Mouse (Mus musculus) hindbrain, embryonic 15.5 days (tissue): Measurements from ENCODE around the gene Gpsm1. TPM values are rescaled to one million over a fixed set of nuclear protein-coding genes. Genes with fewer than 3 reads are reported as not detected.

Experiments used
- ATAC-seq: fragments of 200-750 bp; cut with Nextera tagmentation; 2 replicates; pipeline ENCODE4 v1.8.0; 2017; ENCODE audit warnings: low read depth, moderate number of reproducible peaks, moderate TSS enrichment; ENCODE audit not compliant: low FRiP score
- H3K27ac ChIP-seq: fragments of 300-500 bp; sonication (generic); replicated peaks from 2 replicates; pipeline ENCODE4 v1.5.1; 2015; ENCODE audit warnings: mild to moderate bottlenecking, inconsistent platforms
- H3K27me3 ChIP-seq: fragments of 300-500 bp; sonication (generic); 2 replicates; pipeline ENCODE4 v1.6.1; 2015; ENCODE audit warnings: control low read depth, inconsistent platforms
- H3K36me3 ChIP-seq: fragments of 300-500 bp; sonication (generic); 2 replicates; pipeline ENCODE4 v1.6.1; 2015; ENCODE audit warnings: control low read depth, inconsistent platforms
- H3K4me1 ChIP-seq: fragments of 300-500 bp; sonication (generic); replicated peaks from 2 replicates; pipeline ENCODE4 v1.6.1; 2015; ENCODE audit warnings: control low read depth, inconsistent platforms
- H3K4me2 ChIP-seq: fragments of 300-500 bp; sonication (generic); 2 replicates; pipeline ENCODE4 v1.6.1; 2015; ENCODE audit warnings: moderate library complexity, mild to moderate bottlenecking, inconsistent platforms
- H3K4me3 ChIP-seq: fragments of 300-500 bp; sonication (generic); 2 replicates; pipeline ENCODE4 v1.5.1; 2015; ENCODE audit warnings: mild to moderate bottlenecking, inconsistent platforms
- H3K9ac ChIP-seq: fragments of 300-500 bp; sonication (generic); 2 replicates; pipeline ENCODE4 v1.6.1; 2015; ENCODE audit warnings: inconsistent platforms
- H3K9me3 ChIP-seq: fragments of 300-500 bp; sonication (generic); 2 replicates; pipeline ENCODE4 v1.6.1; 2016; ENCODE audit warnings: control low read depth, inconsistent platforms
- WGBS: fragments of 180-500 bp; shearing (Covaris S2); methylation state at CpG from one replicate; pipeline ENCODE4 v1.1.7; 2015; 5-methylcytosine and 5-hydroxymethylcytosine counted together
- polyA plus RNA-seq: library from polyadenylated mRNA; unstranded; fragments of >200 nt; fragmentation: Nextera tagmentation; extraction: Ambion mirVana; gene quantifications from 2 replicates; pipeline ENCODE4 v1.2.1, GENCODE M21; 2015

Gene Gpsm1
- polyA plus RNA-seq, 1 experiment from 2014 or later = 199 TPM

DNA sequence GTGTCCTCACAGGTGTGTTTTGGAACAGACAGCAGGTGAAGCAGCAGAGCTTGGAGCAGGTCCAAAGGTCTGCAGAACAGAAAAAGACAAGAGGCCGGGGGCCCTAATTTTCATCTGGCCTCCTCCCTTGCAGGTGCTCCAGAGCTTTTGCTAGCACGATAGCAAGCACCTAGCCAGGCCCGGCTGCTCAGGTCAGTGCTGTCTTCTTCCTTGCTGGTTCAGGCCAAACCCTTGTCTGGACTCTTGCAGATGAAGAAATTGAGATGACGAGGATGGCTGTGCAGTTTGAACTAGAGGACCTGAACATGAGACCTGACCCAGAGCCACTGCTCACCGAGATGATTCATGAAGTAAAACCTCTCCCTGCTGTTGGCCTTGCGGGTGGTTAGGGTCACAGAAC, 76.3 kb downstream of the Gpsm1 start:
- no peak overlapping the region for H3K4me2 ChIP-seq
- ATAC-seq = no peak
- no peaks in the 10 kb centered on the region for H3K9me3 ChIP-seq
- no peaks in the 10 kb centered on the region for H3K27me3 ChIP-seq
- H3K9ac ChIP-seq = no peak overlapping the region
- WGBS = 96% methylated on average over 6 of the region's 6 CpGs
- no peak overlapping the region for H3K4me3 ChIP-seq
- peaks cover 73% of the 10 kb centered on the region for H3K36me3 ChIP-seq
- no peak overlapping the region for H3K27ac ChIP-seq
- peaks cover 24% of the 10 kb centered on the region for H3K4me1 ChIP-seq

Other genes with a start within 250 kb of the Gpsm1 start
- 18.0 and 21.3 TPM in 2 replicates for gene Nacc2, start 192.3 kb upstream of the Gpsm1 start, polyA plus RNA-seq
- 4.1 and 4.2 TPM in 2 replicates for gene Lhx3, start 107.2 kb upstream of the Gpsm1 start, polyA plus RNA-seq
- gene Qsox2, start 78.0 kb upstream of the Gpsm1 start, polyA plus RNA-seq = 16.7 and 16.9 TPM in 2 replicates
- gene Ccdc187, start 21.0 kb upstream of the Gpsm1 start, polyA plus RNA-seq = 0.16 and 0.25 TPM in 2 replicates
- 28.3 and 32.6 TPM in 2 replicates for gene Dnlz, start 36.6 kb downstream of the Gpsm1 start, polyA plus RNA-seq
- 1.5 and 3.2 TPM in 2 replicates for gene Card9, start 45.4 kb downstream of the Gpsm1 start, polyA plus RNA-seq
- gene Snapc4, start 65.1 kb downstream of the Gpsm1 start, polyA plus RNA-seq = 30.6 and 40.5 TPM in 2 replicates
- gene Entr1, start 73.8 kb downstream of the Gpsm1 start, polyA plus RNA-seq = 151 and 163 TPM in 2 replicates
- 90.0 and 91.9 TPM in 2 replicates for gene Pmpca, start 73.8 kb downstream of the Gpsm1 start, polyA plus RNA-seq
- gene Inpp5e, start 93.7 kb downstream of the Gpsm1 start, polyA plus RNA-seq = 25.9 and 26.1 TPM in 2 replicates
- gene Sec16a, start 129.7 kb downstream of the Gpsm1 start, polyA plus RNA-seq = 17.5 and 21.6 TPM in 2 replicates
- 16.3 and 18.2 TPM in 2 replicates for gene Notch1, start 201.1 kb downstream of the Gpsm1 start, polyA plus RNA-seq